Mouse (Mus musculus): ENCODE data around the gene Slco2a1.

GRCm38 (mm10) chr9:102962093-102962788 lies 26.3 kb upstream of the Slco2a1 start:
- no peak for TF ChIP-seq CTCF (IDR thresholded peaks at IDR 0.05; ENCODE audit: insufficient read depth, low read length)
- no peak for TF ChIP-seq POLR2A (IDR thresholded peaks at IDR 0.05; ENCODE audit: borderline replicate concordance, extremely low read depth, low read depth, low read length)

Measured in lung, adult 2 months (tissue).